Mouse (Mus musculus): ENCODE measurements around the gene Enho. TPM values are rescaled to one million over a fixed set of nuclear protein-coding genes. Genes with fewer than 3 reads are reported as not detected.
"Not testable (repeated sequence)": the region's sequence is repeated elsewhere in the genome, so short reads cannot be mapped to it uniquely, and the experiment has no call there.

Enho gene
- 29.0 and 33.7 TPM in 2 replicates for polyA plus RNA-seq (2016; fragmentation: Nextera tagmentation; extraction: Ambion mirVana)

- peak within 1 kb of the TSS; percentile 64 for H3K27ac ChIP-seq
Observed at GRCm38 (mm10) chr4:41639913-41640507, at the start of gene Enho. Gene Enho, minus strand, starts transcription at chr4:41640324.

DNA sequence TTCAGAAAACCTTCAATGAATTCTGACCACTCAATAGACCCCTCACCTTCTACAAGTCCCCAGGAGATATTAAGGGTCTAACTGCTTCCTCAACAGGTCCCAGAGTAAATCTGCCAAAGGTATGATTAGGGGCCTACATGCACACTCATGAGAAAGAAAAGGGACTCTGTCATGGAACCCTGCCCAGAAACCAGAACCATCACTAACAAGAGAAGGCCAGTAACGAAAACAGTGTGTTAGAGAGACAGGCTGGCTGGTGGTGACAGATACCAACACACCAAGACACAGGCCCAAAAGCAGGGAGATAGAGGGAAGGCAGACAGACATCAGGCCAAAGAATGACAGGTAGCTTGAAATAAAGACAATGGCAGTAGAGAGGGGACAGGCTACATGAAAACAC, 48.4 kb upstream of the Enho start:
- not testable (repeated sequence) for H3K4me1 ChIP-seq; H3K27me3 ChIP-seq; H3K4me2 ChIP-seq (replicated peaks); H3K4me3 ChIP-seq; H3K36me3 ChIP-seq; H3K27ac ChIP-seq; H3K9me3 ChIP-seq; H3K9ac ChIP-seq; ATAC-seq (ENCODE audit: insufficient number of reproducible peaks, insufficient read depth, low FRiP score, low TSS enrichment)
- 57% methylated on average over 1 of the region's 1 CpGs for WGBS

More at GRCm38 (mm10) chr4:41639913-41640507, at the start of gene Enho:
- Histone ChIP-seq H3K9me3 (no peaks in the 10 kb centered on the region), H3K4me3 (peak within 1 kb of the TSS; percentile 52), H3K4me2 (replicated peaks) (peak within 1 kb of the TSS; percentile 59), H3K36me3 (no peaks in the 10 kb centered on the region; the same call in 1 of the 2 replicates), H3K27me3 (peaks cover 16% of the 10 kb centered on the region; the same call in 1 of the 2 replicates), H3K4me1 (peaks cover 44% of the 10 kb centered on the region), H3K9ac (peak within 1 kb of the TSS; percentile 85)
- WGBS = under 1% methylated on average over 68 of the region's 74 CpGs
- peak; percentile 79 for ATAC-seq (ENCODE audit: insufficient number of reproducible peaks, insufficient read depth, low FRiP score, low TSS enrichment)

DNA sequence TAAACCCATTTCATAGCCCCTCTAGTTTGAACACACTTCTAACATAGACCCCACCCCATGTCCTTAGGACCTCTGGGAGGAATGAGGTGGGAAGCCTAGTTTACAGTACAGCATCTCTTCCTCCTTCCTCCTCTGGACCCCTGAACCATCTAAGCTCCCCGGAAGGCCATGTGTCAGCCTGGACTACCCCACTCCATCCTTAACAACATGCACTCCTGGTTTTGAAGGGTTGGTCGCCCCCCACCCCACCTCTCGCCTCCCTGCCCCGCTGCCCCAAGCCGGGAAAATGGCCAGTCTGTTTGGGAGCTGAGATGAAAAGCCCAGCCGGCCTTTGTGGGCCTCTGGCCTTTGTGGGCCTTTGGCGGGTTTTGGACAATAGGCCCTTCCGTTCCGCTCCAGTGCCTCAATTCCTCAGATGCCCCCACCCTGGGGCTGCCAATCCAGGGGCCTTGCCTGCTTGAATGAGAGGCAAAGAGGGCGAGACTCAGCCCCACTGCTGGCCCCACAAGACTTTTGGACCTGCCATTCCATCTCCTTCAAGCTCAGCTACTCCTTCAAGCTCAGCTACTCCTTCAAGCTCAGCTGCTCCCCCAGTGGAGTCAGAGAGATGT, 45.9 kb upstream of the Enho start:
- not testable (repeated sequence) for H3K4me3 ChIP-seq; H3K9ac ChIP-seq; H3K27me3 ChIP-seq; H3K36me3 ChIP-seq; H3K4me2 ChIP-seq (replicated peaks); H3K27ac ChIP-seq; H3K9me3 ChIP-seq
- peaks cover 13% of the 10 kb centered on the region for H3K4me1 ChIP-seq
- 42% methylated on average over 9 of the region's 10 CpGs for WGBS
- ATAC-seq (ENCODE audit: insufficient number of reproducible peaks, insufficient read depth, low FRiP score, low TSS enrichment) = 0 out of 2 replicates have a peak, but pooled peaks have one; percentile 11

GRCm38 (mm10) chr4:41684931-41685453, 44.9 kb upstream of the Enho start:
- WGBS = 3% methylated on average over 14 of the region's 14 CpGs
- H3K36me3 ChIP-seq; H3K27ac ChIP-seq; H3K9me3 ChIP-seq; ATAC-seq (ENCODE audit: insufficient number of reproducible peaks, insufficient read depth, low FRiP score, low TSS enrichment); H3K9ac ChIP-seq; H3K4me3 ChIP-seq; H3K27me3 ChIP-seq: not testable (repeated sequence)
- Histone ChIP-seq H3K4me2 (replicated peaks) (peak overlapping the region; percentile 36), H3K4me1 (peaks cover 20% of the 10 kb centered on the region)

GRCm38 (mm10) chr4:41684131-41684930, 44.2 kb upstream of the Enho start:
- H3K9me3 ChIP-seq; ATAC-seq (ENCODE audit: insufficient number of reproducible peaks, insufficient read depth, low FRiP score, low TSS enrichment); H3K27me3 ChIP-seq; H3K9ac ChIP-seq; H3K4me3 ChIP-seq; H3K36me3 ChIP-seq: not testable (repeated sequence)
- H3K4me2 ChIP-seq (replicated peaks) = peak overlapping the region; percentile 36
- WGBS = 3% methylated on average over 27 of the region's 27 CpGs
- peak overlapping the region; percentile 65; the same call in 1 of the 2 replicates for H3K27ac ChIP-seq
- peaks cover 26% of the 10 kb centered on the region for H3K4me1 ChIP-seq

- H3K27me3 ChIP-seq, H3K9me3 ChIP-seq, H3K27ac ChIP-seq, H3K9ac ChIP-seq, H3K36me3 ChIP-seq: not testable (repeated sequence)
- Histone ChIP-seq H3K4me3 (0 out of 2 replicates have a peak overlapping the region, but pooled peaks have one; percentile 19), H3K4me2 (replicated peaks) (peak overlapping the region; percentile 40), H3K4me1 (peaks cover 33% of the 10 kb centered on the region)
- WGBS = 3% methylated on average over 14 of the region's 27 CpGs
- peak; percentile 39; the same call in 1 of the 2 replicates for ATAC-seq (ENCODE audit: insufficient number of reproducible peaks, insufficient read depth, low FRiP score, low TSS enrichment)
Observed at GRCm38 (mm10) chr4:41683303-41683702, 43.2 kb upstream of the Enho start.

GRCm38 (mm10) chr4:41682789-41683188, 42.7 kb upstream of the Enho start:
- Histone ChIP-seq H3K4me2 (replicated peaks) (peak overlapping the region; percentile 40), H3K27me3 (no peaks in the 10 kb centered on the region), H3K4me1 (peaks cover 34% of the 10 kb centered on the region), H3K27ac (peak overlapping the region; percentile 50; the same call in 1 of the 2 replicates), H3K4me3 (no peak overlapping the region), H3K36me3 (no peaks in the 10 kb centered on the region), H3K9me3 (no peaks in the 10 kb centered on the region), H3K9ac (no peak overlapping the region)
- 27% methylated on average over 6 of the region's 6 CpGs for WGBS
- no peak for ATAC-seq (ENCODE audit: insufficient number of reproducible peaks, insufficient read depth, low FRiP score, low TSS enrichment)

DNA sequence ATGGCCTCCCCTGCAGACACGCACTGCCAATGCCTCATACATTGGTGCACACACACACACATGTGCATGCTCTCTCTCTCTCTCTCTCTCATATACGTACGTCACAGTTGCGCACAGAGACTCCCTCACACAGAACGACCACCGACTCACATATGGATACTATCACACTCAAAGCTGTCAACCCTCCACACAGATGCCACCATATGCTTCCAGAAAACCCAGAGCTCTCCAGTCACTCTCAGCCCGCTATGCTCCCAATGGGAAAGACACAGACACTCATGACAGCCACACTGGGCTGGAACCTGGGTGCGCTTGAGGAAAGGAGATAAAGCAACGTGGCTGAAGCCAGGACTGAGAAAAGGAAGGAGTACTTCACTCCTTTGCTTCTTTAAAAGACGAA, 41.8 kb upstream of the Enho start:
- H3K9me3 ChIP-seq = no peaks in the 10 kb centered on the region
- no peaks in the 10 kb centered on the region for H3K36me3 ChIP-seq
- 64% methylated on average over 10 of the region's 10 CpGs for WGBS
- no peak overlapping the region for H3K9ac ChIP-seq
- no peak overlapping the region for H3K4me2 ChIP-seq (replicated peaks)
- ATAC-seq (ENCODE audit: insufficient number of reproducible peaks, insufficient read depth, low FRiP score, low TSS enrichment) = no peak
- no peak overlapping the region for H3K4me3 ChIP-seq
- no peaks in the 10 kb centered on the region for H3K27me3 ChIP-seq
- peak overlapping the region; percentile 50; the same call in 1 of the 2 replicates for H3K27ac ChIP-seq
- H3K4me1 ChIP-seq = peaks cover 43% of the 10 kb centered on the region

GRCm38 (mm10) chr4:41681176-41681575, 41.1 kb upstream of the Enho start:
- no peak for ATAC-seq (ENCODE audit: insufficient number of reproducible peaks, insufficient read depth, low FRiP score, low TSS enrichment)
- 55% methylated on average over 4 of the region's 4 CpGs for WGBS
- Histone ChIP-seq H3K9me3 (no peaks in the 10 kb centered on the region), H3K4me3 (no peak overlapping the region), H3K4me1 (peaks cover 50% of the 10 kb centered on the region), H3K27ac (no peak overlapping the region), H3K27me3 (no peaks in the 10 kb centered on the region), H3K4me2 (replicated peaks) (no peak overlapping the region), H3K36me3 (no peaks in the 10 kb centered on the region), H3K9ac (no peak overlapping the region)

DNA sequence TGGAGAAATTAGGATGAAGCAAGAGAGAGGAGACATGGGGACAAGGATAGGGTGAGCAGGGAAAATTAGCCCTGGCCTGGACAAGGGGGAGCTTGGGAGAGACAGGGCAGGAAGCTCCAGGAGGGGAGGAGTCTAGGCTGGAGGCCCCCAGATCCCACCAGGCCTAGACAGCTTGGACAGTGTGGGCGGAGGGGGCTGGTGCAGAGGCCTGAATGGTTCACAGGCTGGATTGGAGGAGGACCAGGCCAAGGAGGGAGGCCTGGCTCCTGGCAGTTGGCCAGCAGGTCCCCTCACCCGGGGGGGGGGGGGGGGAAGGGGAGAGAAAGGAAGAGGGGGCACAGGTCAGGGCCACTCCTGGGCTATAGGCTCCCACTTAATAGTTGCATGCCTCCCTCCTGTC, 39.2 kb upstream of the Enho start:
- Histone ChIP-seq H3K4me2 (replicated peaks) (no peak overlapping the region), H3K27ac (peak overlapping the region; percentile 54; the same call in 1 of the 2 replicates), H3K9me3 (no peaks in the 10 kb centered on the region), H3K4me1 (peaks cover 52% of the 10 kb centered on the region), H3K4me3 (no peak overlapping the region), H3K36me3 (no peaks in the 10 kb centered on the region), H3K9ac (no peak overlapping the region), H3K27me3 (no peaks in the 10 kb centered on the region)
- 100% methylated on average over 1 of the region's 2 CpGs for WGBS
- no peak for ATAC-seq (ENCODE audit: insufficient number of reproducible peaks, insufficient read depth, low FRiP score, low TSS enrichment)

DNA sequence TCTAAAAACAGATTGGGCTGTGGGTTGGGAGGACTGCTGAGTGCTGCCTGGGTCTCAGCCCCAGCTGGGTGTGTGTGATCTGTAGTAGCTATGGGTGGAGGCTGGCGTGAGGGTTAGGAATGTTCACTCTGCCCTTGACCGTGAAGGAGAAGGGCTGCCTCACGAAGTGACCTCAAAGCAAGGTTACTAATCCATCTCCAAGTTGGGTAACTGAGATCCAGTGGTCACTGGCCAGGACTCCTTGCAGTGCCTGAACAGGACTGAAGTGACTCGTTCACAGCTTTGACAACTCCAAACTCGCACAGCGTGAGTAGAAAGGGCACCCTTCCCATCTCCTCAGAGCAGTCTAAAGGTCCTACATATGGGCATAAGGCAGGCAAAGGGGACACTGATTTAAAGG, 38.7 kb upstream of the Enho start:
- no peaks in the 10 kb centered on the region for H3K9me3 ChIP-seq
- H3K4me3 ChIP-seq = no peak overlapping the region
- 82% methylated on average over 6 of the region's 6 CpGs for WGBS
- no peak overlapping the region for H3K4me2 ChIP-seq (replicated peaks)
- no peak overlapping the region for H3K27ac ChIP-seq
- no peaks in the 10 kb centered on the region for H3K27me3 ChIP-seq
- ATAC-seq (ENCODE audit: insufficient number of reproducible peaks, insufficient read depth, low FRiP score, low TSS enrichment) = no peak
- peaks cover 52% of the 10 kb centered on the region for H3K4me1 ChIP-seq
- H3K36me3 ChIP-seq = no peaks in the 10 kb centered on the region
- H3K9ac ChIP-seq = no peak overlapping the region

All from embryonic facial prominence, embryonic 12.5 days (tissue).